Mouse (Mus musculus) embryo, embryonic 10 days (tissue): ENCODE results near the gene Olfr1437.
"Not testable (repeated sequence)": the region's sequence is repeated elsewhere in the genome, so short reads cannot be mapped to it uniquely, and the experiment has no call there.

Experiments
- DNase-seq: peaks from one replicate; pipeline ENCODE4 v3.0.0-alpha.2; 2015; ENCODE audit warnings: low spot score

Gene Olfr1437

GRCm38 (mm10) chr19:12325001-12325400 is at the start of gene Olfr1437:
Gene Olfr1437, minus strand, starts transcription at chr19:12325101.
- no peak for DNase-seq

- DNase-seq = no peak
Observed at GRCm38 (mm10) chr19:12374465-12375025, 49.6 kb upstream of the Olfr1437 start.

GRCm38 (mm10) chr19:12373004-12373403 is 48.1 kb upstream of the Olfr1437 start:
- no peak for DNase-seq

DNA sequence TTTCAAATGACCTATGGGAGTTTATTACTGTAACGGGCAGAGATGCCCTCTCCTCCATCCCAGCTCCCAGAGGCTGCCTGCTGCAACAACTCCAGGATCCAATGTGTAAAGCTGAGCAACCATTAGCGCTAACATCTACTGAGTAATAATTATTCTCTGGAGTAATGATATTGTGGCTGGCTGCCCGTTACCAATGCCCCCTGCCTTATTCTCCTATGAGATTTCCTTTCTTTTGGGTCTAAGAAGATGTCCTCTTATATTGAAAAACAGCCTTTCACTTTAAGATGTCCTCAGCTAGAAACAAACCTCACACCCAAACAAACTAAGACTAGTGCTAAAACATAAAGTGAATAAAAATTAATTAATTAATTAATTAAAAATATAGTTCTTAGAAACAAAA is 10.9 kb upstream of the Olfr1437 start, which contains the start of gene Olfr1438-ps1:
Gene Olfr1438-ps1, minus strand, starts transcription at position 101 of the 400 bp plus-strand sequence.
- no peak for DNase-seq

DNA sequence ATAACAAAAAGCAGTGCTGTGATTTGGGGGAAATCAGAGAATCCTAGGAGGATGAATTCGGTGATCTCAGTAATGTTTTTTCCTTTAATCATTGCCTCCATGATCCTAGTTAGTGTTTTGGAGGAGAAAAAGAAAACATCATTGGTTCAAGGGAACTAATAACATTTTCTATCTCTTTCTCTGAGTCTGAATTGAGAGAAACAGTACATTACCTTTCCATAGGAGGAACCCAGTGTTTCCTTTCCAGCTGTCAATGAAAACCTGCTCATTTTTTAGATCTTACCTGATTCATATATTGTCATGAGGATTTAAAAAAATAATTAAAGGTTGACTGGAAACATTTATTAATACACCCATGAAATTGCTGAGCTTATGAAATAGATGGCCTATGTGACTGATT is 25.9 kb downstream of the Olfr1437 start, which contains the start of gene Olfr1436:
Gene Olfr1436, minus strand, starts transcription at position 101 of the 400 bp plus-strand sequence.
- DNase-seq = not testable (repeated sequence)

DNA sequence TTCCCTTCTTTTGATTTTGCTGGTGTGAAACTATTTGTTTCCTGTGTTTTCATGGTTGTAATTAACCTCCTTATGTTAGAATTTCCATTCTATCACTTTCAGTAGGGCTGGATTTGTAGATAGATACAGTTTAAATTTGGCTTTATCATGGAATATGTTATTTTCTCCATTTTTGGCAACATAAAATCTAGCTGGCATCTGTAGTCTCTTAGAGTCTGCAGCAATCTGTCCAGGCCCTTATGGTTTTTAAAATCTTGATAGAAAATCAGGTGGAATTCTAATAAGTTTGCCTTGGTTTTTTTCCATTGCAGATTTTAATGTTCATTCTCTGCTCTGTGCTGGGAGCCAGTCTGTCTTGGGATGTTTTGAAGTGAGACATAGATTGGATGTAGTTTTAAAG is 31.9 kb downstream of the Olfr1437 start:
- no peak for DNase-seq

DNA sequence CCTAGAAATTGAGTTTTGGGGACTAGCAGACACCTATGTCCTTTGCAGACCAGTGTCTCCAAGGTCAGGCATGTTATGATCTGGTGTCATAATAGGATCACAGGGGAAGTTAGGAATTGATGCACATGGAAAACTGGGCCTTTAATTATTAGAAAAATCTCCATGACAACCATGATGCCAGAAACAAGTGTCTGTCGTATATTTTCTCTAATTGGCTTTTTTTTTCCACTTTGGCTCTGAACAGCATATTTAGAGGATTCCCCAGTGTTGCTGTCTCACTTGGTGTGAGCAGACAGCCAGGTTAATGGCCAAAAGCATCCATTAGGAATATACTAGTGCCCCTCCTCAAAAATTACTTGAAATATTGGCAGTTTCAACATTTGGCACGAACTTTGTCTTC is 45.3 kb downstream of the Olfr1437 start, which contains the start of gene Olfr1434:
Gene Olfr1434, plus strand, starts transcription at position 301 of the 400 bp plus-strand sequence.
- no peak for DNase-seq
